Mouse (Mus musculus) E14TG2a.4 (cell line): ENCODE results near the gene Plekhn1.

ENCODE experiments used
- H3K27me3 ChIP-seq: 2 replicates; pipeline ENCODE4 v1.6.1; 2014; ENCODE audit warnings: low read length, control low read depth; ENCODE audit not compliant: insufficient read depth
- H3K36me3 ChIP-seq: 2 replicates; pipeline ENCODE4 v1.6.1; 2014; ENCODE audit warnings: low read length, control low read depth; ENCODE audit not compliant: insufficient read depth
- H3K4me1 ChIP-seq: replicated peaks from 2 replicates; pipeline ENCODE4 v1.6.1; 2014; ENCODE audit warnings: low read depth, low read length, control low read depth
- H3K4me3 ChIP-seq: replicated peaks from 2 replicates; pipeline ENCODE4 v1.5.1; 2014; ENCODE audit warnings: mild to moderate bottlenecking, low read length
- H3K9me3 ChIP-seq: 2 replicates; pipeline ENCODE4 v1.6.1; 2014; ENCODE audit warnings: low read length, control low read depth
- CTCF ChIP-seq: conservative IDR thresholded peaks from 2 replicates; pipeline ENCODE4 v1.5.1; 2014; ENCODE audit warnings: low read length
- NANOG ChIP-seq: IDR thresholded peaks from 2 replicates; pipeline ENCODE4 v1.6.1; 2014; ENCODE audit warnings: borderline replicate concordance, low read length, mixed read lengths
- POU5F1 ChIP-seq: IDR thresholded peaks from 2 replicates; pipeline ENCODE4 v1.6.1; 2014; ENCODE audit warnings: low read length, borderline replicate concordance

The Plekhn1 gene

GRCm38 (mm10) chr4:156236651-156237447 is 2.2 kb upstream of the Plekhn1 start:
- peaks cover 13% of the 10 kb centered on the region for H3K27me3 ChIP-seq
- peaks cover 36% of the 10 kb centered on the region for H3K4me1 ChIP-seq
- TF ChIP-seq CTCF = no peak
- no peak for TF ChIP-seq POU5F1
- peaks cover 63% of the 10 kb centered on the region for H3K36me3 ChIP-seq
- peaks cover 43% of the 10 kb centered on the region for H3K9me3 ChIP-seq
- peak overlapping the region; percentile 97 for H3K4me3 ChIP-seq

- H3K36me3 ChIP-seq = peaks cover 63% of the 10 kb centered on the region
- H3K9me3 ChIP-seq = peaks cover 34% of the 10 kb centered on the region
- H3K27me3 ChIP-seq = peaks cover 13% of the 10 kb centered on the region
- H3K4me1 ChIP-seq = peaks cover 40% of the 10 kb centered on the region
- TF ChIP-seq CTCF (no peak), NANOG (no peak), POU5F1 (no peak)
- peak within 1 kb of the TSS; percentile 97 for H3K4me3 ChIP-seq
These were observed 1.3 kb upstream of the Plekhn1 start, which contains the start of gene Noc2l for GRCm38 (mm10) chr4:156235808-156236533. Gene Noc2l (plus strand): TSS chr4:156236010.

- Histone ChIP-seq H3K36me3 (peaks cover 63% of the 10 kb centered on the region), H3K9me3 (peaks cover 28% of the 10 kb centered on the region), H3K4me1 (peaks cover 41% of the 10 kb centered on the region), H3K27me3 (peaks cover 13% of the 10 kb centered on the region), H3K4me3 (peak overlapping the region; percentile 97)
- TF ChIP-seq POU5F1 (no peak), CTCF (no peak), NANOG (no peak)
These were observed 708 bp upstream of the Plekhn1 start for GRCm38 (mm10) chr4:156235360-156235770.

- Histone ChIP-seq H3K4me3 (peak overlapping the region; percentile 84), H3K9me3 (peaks cover 16% of the 10 kb centered on the region), H3K27me3 (peaks cover 13% of the 10 kb centered on the region), H3K4me1 (peaks cover 46% of the 10 kb centered on the region), H3K36me3 (peaks cover 63% of the 10 kb centered on the region)
- TF ChIP-seq NANOG (no peak), POU5F1 (no peak), CTCF (no peak)
These were observed 596 bp downstream of the Plekhn1 start for GRCm38 (mm10) chr4:156234021-156234501.

GRCm38 (mm10) chr4:156228393-156229024 is 6.1 kb downstream of the Plekhn1 start:
- TF ChIP-seq POU5F1 = no peak
- no peak for TF ChIP-seq CTCF
- no peak for TF ChIP-seq NANOG
- Histone ChIP-seq H3K4me3 (peak overlapping the region; percentile 73), H3K4me1 (peaks cover 49% of the 10 kb centered on the region), H3K36me3 (peaks cover 51% of the 10 kb centered on the region), H3K9me3 (no peaks in the 10 kb centered on the region), H3K27me3 (peaks cover 17% of the 10 kb centered on the region)

- peak overlapping the region; percentile 73 for H3K4me3 ChIP-seq
- H3K27me3 ChIP-seq = peaks cover 16% of the 10 kb centered on the region
- peaks cover 42% of the 10 kb centered on the region for H3K4me1 ChIP-seq
- peaks cover 47% of the 10 kb centered on the region for H3K36me3 ChIP-seq
- TF ChIP-seq CTCF (no peak), POU5F1 (no peak), NANOG (no peak)
- no peaks in the 10 kb centered on the region for H3K9me3 ChIP-seq
These were observed 6.8 kb downstream of the Plekhn1 start for GRCm38 (mm10) chr4:156227752-156228392.

- Histone ChIP-seq H3K36me3 (peaks cover 11% of the 10 kb centered on the region), H3K27me3 (peaks cover 29% of the 10 kb centered on the region), H3K4me3 (no peak overlapping the region), H3K4me1 (peaks cover 29% of the 10 kb centered on the region), H3K9me3 (no peaks in the 10 kb centered on the region)
- TF ChIP-seq POU5F1 = no peak
- no peak for TF ChIP-seq NANOG
- TF ChIP-seq CTCF = no peak
These were observed 10.4 kb downstream of the Plekhn1 start for GRCm38 (mm10) chr4:156224276-156224675.

GRCm38 (mm10) chr4:156219936-156220335 is 14.7 kb downstream of the Plekhn1 start:
- no peak overlapping the region for H3K4me3 ChIP-seq
- 0 out of 2 replicates have a peak, but pooled peaks cover 5% of the 10 kb centered on the region for H3K4me1 ChIP-seq
- H3K36me3 ChIP-seq = peaks cover 7% of the 10 kb centered on the region; the same call in 1 of the 2 replicates
- H3K27me3 ChIP-seq = peaks cover 57% of the 10 kb centered on the region
- TF ChIP-seq NANOG (no peak), POU5F1 (no peak), CTCF (no peak)
- no peaks in the 10 kb centered on the region for H3K9me3 ChIP-seq
